Mouse (Mus musculus): Measurements from ENCODE around the gene Gbf1.
A peak's percentile ranks its signal among the peaks of the same experiment; 100 is the strongest.

GRCm38 (mm10) chr19:46136639-46137580, 15.4 kb upstream of the Gbf1 start:
- TF ChIP-seq CTCF (IDR thresholded peaks at IDR 0.05; ENCODE audit: low read depth, low read length) (peak; percentile 90), POLR2A (IDR thresholded peaks at IDR 0.05; ENCODE audit: extremely low read depth, insufficient read depth, low read length) (0 out of 2 replicates have a peak, but pooled peaks have one; percentile 28)

Measured in liver, adult 2 months (tissue).